Mouse (Mus musculus) intestine, embryonic 14.5 days (tissue): ENCODE data around the gene Olig2. TPM values are rescaled to one million over a fixed set of nuclear protein-coding genes. Genes with fewer than 3 reads are reported as not detected.

ENCODE experiments used
- ATAC-seq: fragments of 200-750 bp; cut with Nextera tagmentation; replicated peaks from 2 replicates; pipeline ENCODE4 v1.8.0; 2017; ENCODE audit warnings: low read depth, moderate number of reproducible peaks, moderate TSS enrichment, moderate library complexity; ENCODE audit not compliant: low FRiP score, low TSS enrichment
- DNase-seq: peaks from one replicate; pipeline ENCODE4 v3.0.0-alpha.2; 2018; ENCODE audit warnings: low spot score
- H3K27ac ChIP-seq: fragments of 300-500 bp; sonication (generic); 2 replicates; pipeline ENCODE4 v1.5.1; 2014; ENCODE audit warnings: low read depth, mild to moderate bottlenecking, control low read depth
- H3K27me3 ChIP-seq: fragments of 300-500 bp; sonication (generic); replicated peaks from 2 replicates; pipeline ENCODE4 v1.6.1; 2014; ENCODE audit warnings: low read length, control low read depth; ENCODE audit not compliant: control insufficient read depth, insufficient read depth
- H3K36me3 ChIP-seq: fragments of 300-500 bp; sonication (generic); 2 replicates; pipeline ENCODE4 v1.6.1; 2014; ENCODE audit warnings: low read length, control low read depth; ENCODE audit not compliant: control insufficient read depth, insufficient read depth
- H3K4me1 ChIP-seq: fragments of 300-500 bp; sonication (generic); replicated peaks from 2 replicates; pipeline ENCODE4 v1.6.1; 2014; ENCODE audit warnings: low read length, control low read depth, mixed read lengths; ENCODE audit not compliant: control insufficient read depth, insufficient read depth
- H3K4me2 ChIP-seq: fragments of 300-500 bp; sonication (generic); 2 replicates; pipeline ENCODE4 v1.6.1; 2014; ENCODE audit warnings: low read length
- H3K4me3 ChIP-seq: fragments of 300-500 bp; sonication (generic); 2 replicates; pipeline ENCODE4 v1.5.1; 2014; ENCODE audit warnings: low read depth, low read length, control low read depth, mixed read lengths
- H3K9ac ChIP-seq: fragments of 300-500 bp; sonication (generic); 2 replicates; pipeline ENCODE4 v1.6.1; 2014; ENCODE audit warnings: mild to moderate bottlenecking, low read length
- H3K9me3 ChIP-seq: fragments of 300-500 bp; sonication (generic); 2 replicates; pipeline ENCODE4 v1.6.1; 2016; ENCODE audit warnings: low read length, control low read depth; ENCODE audit not compliant: control insufficient read depth
- WGBS: fragments of 180-500 bp; shearing (Covaris S2); extraction: QIAGEN DNeasy Blood & Tissue Kit; methylation state at CpG from one replicate; pipeline ENCODE4 v1.1.7; 2014; 5-methylcytosine and 5-hydroxymethylcytosine counted together
- polyA plus RNA-seq: library from polyadenylated mRNA; unstranded; fragments of >200 nt; fragmentation: Nextera tagmentation; extraction: Ambion mirVana; gene quantifications from 2 replicates; pipeline ENCODE4 v1.2.1, GENCODE M21; 2014

Olig2 gene
- polyA plus RNA-seq, 1 experiment from 2014 or later, result not detected

DNA sequence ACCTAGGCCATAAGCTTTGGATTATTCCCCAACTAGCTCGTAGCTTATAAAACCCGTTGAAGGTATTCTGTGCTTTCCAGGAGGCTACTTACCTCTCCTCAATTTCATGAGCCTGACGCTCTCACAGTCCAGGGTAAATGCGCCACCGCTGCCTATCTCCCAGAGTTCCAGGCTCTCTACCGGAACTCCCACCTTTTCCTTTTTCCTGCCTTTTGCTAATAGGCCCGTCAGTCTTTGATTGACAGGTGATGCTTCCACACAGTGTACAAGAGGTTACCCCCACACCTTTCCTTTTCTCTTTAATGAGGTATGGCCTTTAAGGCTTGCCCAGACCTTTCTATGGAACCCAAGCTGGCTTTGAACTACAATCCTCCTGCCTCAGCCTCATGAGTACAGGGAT lies 25.4 kb upstream of the Olig2 start:
- Histone ChIP-seq H3K36me3 (no peaks in the 10 kb centered on the region), H3K4me1 (no peaks in the 10 kb centered on the region), H3K9me3 (no peaks in the 10 kb centered on the region), H3K27ac (no peak overlapping the region), H3K9ac (no peak overlapping the region), H3K4me2 (no peak overlapping the region), H3K4me3 (no peak overlapping the region), H3K27me3 (no peaks in the 10 kb centered on the region)
- WGBS, result 90% methylated on average over 7 of the region's 7 CpGs
- ATAC-seq (no peak), DNase-seq (no peak)

- DNase-seq, result no peak
- Histone ChIP-seq H3K27ac (no peak overlapping the region), H3K9me3 (no peaks in the 10 kb centered on the region), H3K9ac (no peak overlapping the region), H3K4me2 (no peak overlapping the region), H3K36me3 (no peaks in the 10 kb centered on the region), H3K4me3 (no peak overlapping the region), H3K4me1 (no peaks in the 10 kb centered on the region), H3K27me3 (0 out of 2 replicates have a peak, but pooled peaks cover 3% of the 10 kb centered on the region)
- no peak for ATAC-seq
- WGBS, result 89% methylated on average over 3 of the region's 3 CpGs
These were observed 22.3 kb upstream of the Olig2 start for GRCm38 (mm10) chr16:91202989-91203388.

- Histone ChIP-seq H3K4me3 (no peak overlapping the region), H3K36me3 (no peaks in the 10 kb centered on the region), H3K9me3 (no peaks in the 10 kb centered on the region), H3K27me3 (peaks cover 16% of the 10 kb centered on the region), H3K4me2 (no peak overlapping the region), H3K4me1 (no peaks in the 10 kb centered on the region), H3K27ac (no peak overlapping the region), H3K9ac (no peak overlapping the region)
- ATAC-seq, result no peak
- no peak for DNase-seq
- 80% methylated on average over 1 of the region's 1 CpGs for WGBS
These were observed 18.9 kb upstream of the Olig2 start for GRCm38 (mm10) chr16:91206371-91206770.

DNA sequence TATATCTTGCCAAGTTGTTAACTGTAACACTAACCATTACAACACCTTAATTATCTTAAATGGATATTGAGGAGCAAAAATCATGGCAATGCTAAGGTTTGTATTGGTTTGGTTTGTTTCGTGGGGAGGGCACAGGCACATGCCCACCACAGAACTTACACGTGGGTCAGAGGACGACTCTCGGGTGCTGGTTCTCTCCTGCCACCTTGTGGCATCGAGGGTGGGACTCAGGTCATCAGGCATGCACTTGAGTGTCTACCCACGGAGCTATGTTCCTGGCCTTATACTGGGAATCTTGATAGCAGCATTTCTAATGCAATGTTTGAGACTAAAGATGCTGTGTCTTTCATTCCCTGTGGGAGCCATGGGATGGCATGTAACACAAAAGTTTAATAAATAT lies 8.2 kb upstream of the Olig2 start:
- DNase-seq, result no peak
- H3K4me2 ChIP-seq, result no peak overlapping the region
- H3K27me3 ChIP-seq, result peaks cover 90% of the 10 kb centered on the region
- H3K4me1 ChIP-seq, result no peaks in the 10 kb centered on the region
- no peak overlapping the region for H3K27ac ChIP-seq
- H3K36me3 ChIP-seq, result no peaks in the 10 kb centered on the region
- H3K9ac ChIP-seq, result no peak overlapping the region
- 35% methylated on average over 6 of the region's 6 CpGs for WGBS
- peaks cover 4% of the 10 kb centered on the region; the same call in 1 of the 2 replicates for H3K9me3 ChIP-seq
- no peak for ATAC-seq
- no peak overlapping the region for H3K4me3 ChIP-seq

GRCm38 (mm10) chr16:91217948-91218347 lies 7.3 kb upstream of the Olig2 start:
- H3K4me1 ChIP-seq, result no peaks in the 10 kb centered on the region
- no peak overlapping the region for H3K4me3 ChIP-seq
- peaks cover 91% of the 10 kb centered on the region for H3K27me3 ChIP-seq
- peaks cover 4% of the 10 kb centered on the region; the same call in 1 of the 2 replicates for H3K9me3 ChIP-seq
- DNase-seq, result no peak
- no peak overlapping the region for H3K27ac ChIP-seq
- no peak for ATAC-seq
- H3K36me3 ChIP-seq, result no peaks in the 10 kb centered on the region
- H3K9ac ChIP-seq, result no peak overlapping the region
- no peak overlapping the region for H3K4me2 ChIP-seq
- 73% methylated on average over 6 of the region's 6 CpGs for WGBS

DNA sequence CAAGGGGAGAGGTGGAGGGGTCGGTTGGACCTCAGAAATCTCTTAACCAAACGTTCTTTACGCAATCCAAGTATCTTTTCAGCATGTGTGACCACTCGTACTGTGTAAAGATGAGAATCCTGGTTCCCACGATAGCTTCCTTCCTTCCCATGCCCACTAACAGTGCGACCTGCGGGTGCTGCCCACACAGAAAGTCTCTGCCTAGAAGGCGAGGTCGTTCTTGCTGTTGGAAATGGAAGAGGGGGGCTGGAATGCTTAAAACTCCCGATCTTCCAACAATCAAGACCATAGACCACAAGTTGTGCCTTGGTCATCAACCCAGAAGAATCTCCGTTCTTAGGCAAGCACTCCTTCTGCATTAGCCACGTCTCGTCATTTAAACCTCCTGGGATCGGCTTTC lies 6.0 kb upstream of the Olig2 start:
- Histone ChIP-seq H3K9ac (no peak overlapping the region), H3K4me2 (no peak overlapping the region)

GRCm38 (mm10) chr16:91222171-91222642 lies 3.0 kb upstream of the Olig2 start:
- peaks cover 4% of the 10 kb centered on the region; the same call in 1 of the 2 replicates for H3K9me3 ChIP-seq
- ATAC-seq (no peak), DNase-seq (no peak)
- H3K27me3 ChIP-seq, result peaks cover 100% of the 10 kb centered on the region
- H3K36me3 ChIP-seq, result no peaks in the 10 kb centered on the region
- no peak overlapping the region for H3K9ac ChIP-seq
- no peak overlapping the region for H3K4me2 ChIP-seq
- H3K27ac ChIP-seq, result no peak overlapping the region
- H3K4me3 ChIP-seq, result no peak overlapping the region; the same call in 1 of the 2 replicates
- 2% methylated on average over 25 of the region's 25 CpGs for WGBS
- H3K4me1 ChIP-seq, result 0 out of 2 replicates have a peak, but pooled peaks cover 10% of the 10 kb centered on the region

More for the DNA sequence above, 6.0 kb upstream of the Olig2 start:
- H3K4me3 ChIP-seq, result no peak overlapping the region
- H3K27me3 ChIP-seq, result peaks cover 98% of the 10 kb centered on the region
- no peaks in the 10 kb centered on the region for H3K36me3 ChIP-seq
- H3K27ac ChIP-seq, result no peak overlapping the region
- H3K4me1 ChIP-seq, result no peaks in the 10 kb centered on the region
- 12% methylated on average over 14 of the region's 14 CpGs for WGBS
- peaks cover 4% of the 10 kb centered on the region; the same call in 1 of the 2 replicates for H3K9me3 ChIP-seq
- no peak for DNase-seq
- ATAC-seq, result no peak

DNA sequence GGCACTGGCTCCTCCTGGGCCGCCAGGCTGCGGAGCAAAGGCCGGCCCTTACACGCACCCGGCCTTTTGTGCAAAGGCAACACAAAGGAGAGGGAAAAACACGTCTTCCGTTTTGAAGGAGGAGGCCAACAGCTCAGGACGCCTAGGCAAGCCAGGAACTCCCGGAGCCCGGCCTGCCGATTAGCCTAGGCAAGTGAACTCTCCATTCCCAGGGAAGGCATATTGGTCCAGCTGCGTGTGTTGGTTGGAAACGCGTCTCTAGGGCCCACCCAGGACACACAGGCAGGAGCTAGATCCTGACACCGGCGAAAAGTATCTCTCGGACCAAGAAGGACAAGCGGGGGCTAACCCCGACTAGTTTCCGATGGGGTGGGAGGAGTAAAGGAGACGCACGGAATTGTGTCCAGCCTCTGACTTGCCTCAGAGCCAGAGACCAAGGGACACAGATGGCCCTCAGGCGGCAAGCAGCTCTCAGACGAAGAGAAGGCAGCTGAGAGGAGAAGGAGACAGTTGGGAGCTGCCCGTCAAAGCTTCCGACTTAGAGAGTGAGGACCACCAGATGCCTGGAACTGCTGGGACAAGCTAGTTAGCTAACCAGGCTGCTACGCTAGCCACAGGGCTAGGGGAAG lies 2.5 kb upstream of the Olig2 start:
- H3K9ac ChIP-seq, result no peak overlapping the region
- ATAC-seq (no peak), DNase-seq (peak; percentile 69)
- peaks cover 4% of the 10 kb centered on the region; the same call in 1 of the 2 replicates for H3K9me3 ChIP-seq
- H3K4me1 ChIP-seq, result 0 out of 2 replicates have a peak, but pooled peaks cover 11% of the 10 kb centered on the region
- WGBS, result 1% methylated on average over 27 of the region's 27 CpGs
- H3K27me3 ChIP-seq, result peaks cover 100% of the 10 kb centered on the region
- H3K27ac ChIP-seq, result no peak overlapping the region
- no peak overlapping the region; the same call in 1 of the 2 replicates for H3K4me3 ChIP-seq
- H3K36me3 ChIP-seq, result no peaks in the 10 kb centered on the region
- no peak overlapping the region for H3K4me2 ChIP-seq
